Mouse (Mus musculus) forebrain, embryonic 12.5 days (tissue): ENCODE data around the gene Catsper3. TPM values are rescaled to one million over a fixed set of nuclear protein-coding genes. Genes with fewer than 3 reads are reported as not detected.

Experiments
- ATAC-seq: fragments of 200-750 bp; cut with Nextera tagmentation; 2 replicates; pipeline ENCODE4 v1.8.0; 2017; ENCODE audit warnings: moderate TSS enrichment; ENCODE audit not compliant: low FRiP score
- H3K27ac ChIP-seq: fragments of 300-500 bp; sonication (generic); 2 replicates; pipeline ENCODE4 v1.5.1; 2016; ENCODE audit warnings: mild to moderate bottlenecking
- H3K27me3 ChIP-seq: fragments of 300-500 bp; sonication (generic); 2 replicates; pipeline ENCODE4 v1.6.1; 2016; ENCODE audit warnings: mild to moderate bottlenecking
- H3K36me3 ChIP-seq: fragments of 300-500 bp; sonication (generic); replicated peaks from 2 replicates; pipeline ENCODE4 v1.6.1; 2016; ENCODE audit warnings: mild to moderate bottlenecking
- H3K4me1 ChIP-seq: fragments of 300-500 bp; sonication (generic); 2 replicates; pipeline ENCODE4 v1.6.1; 2016
- H3K4me2 ChIP-seq: fragments of 300-500 bp; sonication (generic); 2 replicates; pipeline ENCODE4 v1.6.1; 2016; ENCODE audit warnings: mild to moderate bottlenecking, moderate library complexity
- H3K4me3 ChIP-seq: fragments of 300-500 bp; sonication (generic); replicated peaks from 2 replicates; pipeline ENCODE4 v1.5.1; 2016; ENCODE audit warnings: mild to moderate bottlenecking
- H3K9ac ChIP-seq: fragments of 300-500 bp; sonication (generic); 2 replicates; pipeline ENCODE4 v1.6.1; 2016; ENCODE audit warnings: mild to moderate bottlenecking
- H3K9me3 ChIP-seq: fragments of 300-500 bp; sonication (generic); 2 replicates; pipeline ENCODE4 v1.6.1; 2016
- WGBS: fragments of 180-500 bp; shearing (Covaris S2); methylation state at CpG from one replicate; pipeline ENCODE4 v1.1.7; 2016; 5-methylcytosine and 5-hydroxymethylcytosine counted together
- polyA plus RNA-seq: library from polyadenylated mRNA; unstranded; fragments of >200 nt; fragmentation: Nextera tagmentation; extraction: Ambion mirVana; gene quantifications from 2 replicates; pipeline ENCODE4 v1.2.1, GENCODE M21; 2016

The Catsper3 gene
- polyA plus RNA-seq, 1 experiment from 2014 or later: not detected

- under 1% methylated on average over 50 of the region's 50 CpGs for WGBS
- Histone ChIP-seq H3K4me1 (peaks cover 42% of the 10 kb centered on the region), H3K9me3 (no peaks in the 10 kb centered on the region), H3K4me2 (0 out of 2 replicates have a peak overlapping the region, but pooled peaks have one; percentile 1), H3K9ac (no peak overlapping the region), H3K27ac (no peak overlapping the region), H3K36me3 (no peaks in the 10 kb centered on the region), H3K27me3 (peaks cover 92% of the 10 kb centered on the region), H3K4me3 (no peak overlapping the region; the same call in 1 of the 2 replicates)
- ATAC-seq: no peak
These were observed 44.0 kb downstream of the Catsper3 start for GRCm38 (mm10) chr13:55828141-55829017.

DNA sequence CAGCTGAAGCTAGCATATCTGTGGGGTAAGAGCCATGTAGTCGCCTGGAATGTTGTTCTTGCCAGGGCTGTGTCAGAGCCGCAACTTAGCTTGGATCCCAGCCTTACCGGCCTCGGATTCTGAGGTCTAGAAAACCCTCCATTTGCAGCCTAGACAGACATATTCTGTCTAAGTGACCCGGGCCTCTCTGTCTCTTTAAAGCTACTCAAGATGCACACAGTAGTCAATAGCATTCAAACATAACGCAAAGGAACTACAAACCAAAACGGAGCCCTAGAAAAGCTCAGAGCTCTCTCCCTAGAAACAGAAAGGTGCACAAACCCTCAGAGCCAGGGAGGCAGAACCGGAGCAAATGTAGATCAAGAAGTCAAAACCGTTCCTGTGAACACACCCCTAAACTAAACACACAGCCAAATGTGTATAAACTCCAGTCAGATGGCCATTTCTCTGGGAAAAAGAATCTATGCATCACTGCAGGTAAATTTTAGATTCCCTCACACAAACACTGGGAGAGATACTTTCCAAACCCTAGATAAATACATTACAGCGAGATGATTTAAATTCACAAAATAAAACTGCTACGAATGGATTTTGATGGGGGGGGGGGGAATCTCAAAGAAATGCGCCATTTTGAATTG is 44.8 kb downstream of the Catsper3 start:
- H3K9me3 ChIP-seq: no peaks in the 10 kb centered on the region
- H3K36me3 ChIP-seq: no peaks in the 10 kb centered on the region
- peaks cover 42% of the 10 kb centered on the region for H3K4me1 ChIP-seq
- under 1% methylated on average over 12 of the region's 12 CpGs for WGBS
- H3K9ac ChIP-seq: no peak overlapping the region
- ATAC-seq: no peak
- H3K4me2 ChIP-seq: no peak overlapping the region
- no peak overlapping the region for H3K27ac ChIP-seq
- no peak overlapping the region for H3K4me3 ChIP-seq
- H3K27me3 ChIP-seq: peaks cover 92% of the 10 kb centered on the region

GRCm38 (mm10) chr13:55830081-55830832 is 45.9 kb downstream of the Catsper3 start:
- H3K4me2 ChIP-seq: peak overlapping the region; percentile 45
- H3K9me3 ChIP-seq: no peaks in the 10 kb centered on the region
- H3K4me3 ChIP-seq: peak overlapping the region; percentile 30
- ATAC-seq: no peak
- H3K36me3 ChIP-seq: no peaks in the 10 kb centered on the region
- WGBS: under 1% methylated on average over 48 of the region's 48 CpGs
- peaks cover 39% of the 10 kb centered on the region for H3K4me1 ChIP-seq
- peaks cover 92% of the 10 kb centered on the region for H3K27me3 ChIP-seq
- no peak overlapping the region for H3K27ac ChIP-seq
- H3K9ac ChIP-seq: no peak overlapping the region

GRCm38 (mm10) chr13:55830833-55831721 is 46.7 kb downstream of the Catsper3 start:
- peak overlapping the region; percentile 30 for H3K4me3 ChIP-seq
- H3K27ac ChIP-seq: no peak overlapping the region
- no peaks in the 10 kb centered on the region for H3K9me3 ChIP-seq
- ATAC-seq: no peak
- no peaks in the 10 kb centered on the region for H3K36me3 ChIP-seq
- H3K4me2 ChIP-seq: peak overlapping the region; percentile 45
- WGBS: under 1% methylated on average over 61 of the region's 82 CpGs
- peaks cover 92% of the 10 kb centered on the region for H3K27me3 ChIP-seq
- H3K4me1 ChIP-seq: peaks cover 37% of the 10 kb centered on the region
- no peak overlapping the region for H3K9ac ChIP-seq

GRCm38 (mm10) chr13:55831722-55832160 is 47.4 kb downstream of the Catsper3 start:
- Histone ChIP-seq H3K27ac (no peak overlapping the region), H3K4me3 (peak overlapping the region; percentile 30; the same call in 1 of the 2 replicates), H3K27me3 (peaks cover 93% of the 10 kb centered on the region), H3K36me3 (no peaks in the 10 kb centered on the region), H3K9ac (no peak overlapping the region), H3K4me1 (peaks cover 36% of the 10 kb centered on the region), H3K4me2 (peak overlapping the region; percentile 45), H3K9me3 (no peaks in the 10 kb centered on the region)
- under 1% methylated on average over 25 of the region's 25 CpGs for WGBS
- ATAC-seq: no peak

- no peak for ATAC-seq
- Histone ChIP-seq H3K27me3 (peaks cover 97% of the 10 kb centered on the region), H3K4me2 (no peak overlapping the region), H3K9me3 (no peaks in the 10 kb centered on the region), H3K36me3 (no peaks in the 10 kb centered on the region), H3K27ac (no peak overlapping the region), H3K4me1 (peaks cover 36% of the 10 kb centered on the region), H3K9ac (no peak overlapping the region), H3K4me3 (no peak overlapping the region)
- WGBS: 36% methylated on average over 1 of the region's 1 CpGs
These were observed 48.2 kb downstream of the Catsper3 start for GRCm38 (mm10) chr13:55832602-55833001.

DNA sequence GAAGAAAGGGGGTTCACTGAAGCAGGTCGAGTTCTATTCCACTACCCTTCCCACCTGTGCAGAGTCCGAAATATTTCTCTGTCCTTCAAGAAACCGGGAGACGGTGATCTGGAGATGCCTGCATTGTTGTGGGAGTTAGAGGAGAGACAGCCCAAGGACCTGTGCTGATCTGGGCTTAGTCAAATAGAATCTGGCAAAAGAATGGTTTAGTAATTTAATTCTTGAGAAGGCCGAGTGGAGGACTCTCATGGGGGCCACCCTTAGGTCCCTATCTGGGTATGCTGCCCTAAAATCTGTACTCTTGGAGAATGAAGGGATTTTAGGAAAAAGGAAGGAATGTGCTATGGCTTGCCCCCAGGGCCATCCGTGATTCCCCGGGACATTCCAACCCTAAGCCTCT is 49.6 kb downstream of the Catsper3 start:
- H3K4me1 ChIP-seq: peaks cover 28% of the 10 kb centered on the region
- no peaks in the 10 kb centered on the region for H3K36me3 ChIP-seq
- no peak overlapping the region for H3K4me3 ChIP-seq
- H3K27me3 ChIP-seq: peaks cover 97% of the 10 kb centered on the region
- no peak for ATAC-seq
- no peak overlapping the region for H3K27ac ChIP-seq
- no peak overlapping the region for H3K9ac ChIP-seq
- H3K9me3 ChIP-seq: no peaks in the 10 kb centered on the region
- 4% methylated on average over 7 of the region's 7 CpGs for WGBS
- H3K4me2 ChIP-seq: no peak overlapping the region

GRCm38 (mm10) chr13:55834667-55835066 is 50.3 kb downstream of the Catsper3 start:
- no peak overlapping the region for H3K4me2 ChIP-seq
- no peaks in the 10 kb centered on the region for H3K9me3 ChIP-seq
- H3K27me3 ChIP-seq: peaks cover 100% of the 10 kb centered on the region
- peaks cover 28% of the 10 kb centered on the region for H3K4me1 ChIP-seq
- H3K27ac ChIP-seq: no peak overlapping the region
- ATAC-seq: no peak
- H3K36me3 ChIP-seq: no peaks in the 10 kb centered on the region
- WGBS: 2% methylated on average over 5 of the region's 5 CpGs
- H3K9ac ChIP-seq: no peak overlapping the region
- no peak overlapping the region for H3K4me3 ChIP-seq

- WGBS: under 1% methylated on average over 32 of the region's 33 CpGs
- H3K27ac ChIP-seq: no peak overlapping the region
- H3K4me2 ChIP-seq: peak overlapping the region; percentile 32
- peaks cover 28% of the 10 kb centered on the region for H3K4me1 ChIP-seq
- peaks cover 100% of the 10 kb centered on the region for H3K27me3 ChIP-seq
- ATAC-seq: no peak
- H3K4me3 ChIP-seq: peak overlapping the region; percentile 22
- H3K9ac ChIP-seq: no peak overlapping the region
- H3K36me3 ChIP-seq: no peaks in the 10 kb centered on the region
- H3K9me3 ChIP-seq: no peaks in the 10 kb centered on the region
These were observed 51.3 kb downstream of the Catsper3 start for GRCm38 (mm10) chr13:55835548-55836097.

DNA sequence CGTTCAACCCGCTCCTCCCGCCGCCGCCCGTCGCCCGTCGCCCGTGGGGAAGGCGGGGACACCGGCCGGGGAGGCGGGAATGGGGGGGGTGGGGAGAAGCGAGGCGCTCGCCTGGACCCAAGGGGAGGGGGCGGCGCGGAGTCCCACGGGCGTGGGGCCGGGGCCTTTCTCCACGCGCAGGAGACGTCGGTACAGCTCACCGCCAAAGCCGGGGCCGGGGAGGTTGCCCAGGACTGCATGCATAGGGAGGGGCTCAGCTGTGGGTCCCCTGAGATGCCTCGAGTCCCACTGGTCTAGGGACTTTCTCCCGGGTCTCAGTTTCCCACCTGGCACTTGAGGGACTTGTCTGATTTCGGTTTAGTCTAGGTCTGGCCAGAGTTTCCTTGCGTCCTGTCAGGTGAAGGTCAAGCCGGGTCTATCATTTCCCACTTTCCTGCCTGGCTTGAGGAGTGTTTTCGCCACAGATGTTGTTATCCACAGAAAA is 51.8 kb downstream of the Catsper3 start, which contains the start of gene Pitx1:
Gene Pitx1, minus strand, starts transcription at position 51 of the 484 bp plus-strand sequence.
- H3K27ac ChIP-seq: no peak within 1 kb of the TSS
- H3K9me3 ChIP-seq: no peaks in the 10 kb centered on the region
- peaks cover 27% of the 10 kb centered on the region for H3K4me1 ChIP-seq
- H3K36me3 ChIP-seq: no peaks in the 10 kb centered on the region
- no peak for ATAC-seq
- peak within 1 kb of the TSS; percentile 22 for H3K4me3 ChIP-seq
- 1% methylated on average over 35 of the region's 36 CpGs for WGBS
- H3K27me3 ChIP-seq: peaks cover 100% of the 10 kb centered on the region
- no peak within 1 kb of the TSS for H3K9ac ChIP-seq
- H3K4me2 ChIP-seq: peak within 1 kb of the TSS; percentile 32
